Mouse (Mus musculus): ENCODE measurements around the gene Smc5.

DNA sequence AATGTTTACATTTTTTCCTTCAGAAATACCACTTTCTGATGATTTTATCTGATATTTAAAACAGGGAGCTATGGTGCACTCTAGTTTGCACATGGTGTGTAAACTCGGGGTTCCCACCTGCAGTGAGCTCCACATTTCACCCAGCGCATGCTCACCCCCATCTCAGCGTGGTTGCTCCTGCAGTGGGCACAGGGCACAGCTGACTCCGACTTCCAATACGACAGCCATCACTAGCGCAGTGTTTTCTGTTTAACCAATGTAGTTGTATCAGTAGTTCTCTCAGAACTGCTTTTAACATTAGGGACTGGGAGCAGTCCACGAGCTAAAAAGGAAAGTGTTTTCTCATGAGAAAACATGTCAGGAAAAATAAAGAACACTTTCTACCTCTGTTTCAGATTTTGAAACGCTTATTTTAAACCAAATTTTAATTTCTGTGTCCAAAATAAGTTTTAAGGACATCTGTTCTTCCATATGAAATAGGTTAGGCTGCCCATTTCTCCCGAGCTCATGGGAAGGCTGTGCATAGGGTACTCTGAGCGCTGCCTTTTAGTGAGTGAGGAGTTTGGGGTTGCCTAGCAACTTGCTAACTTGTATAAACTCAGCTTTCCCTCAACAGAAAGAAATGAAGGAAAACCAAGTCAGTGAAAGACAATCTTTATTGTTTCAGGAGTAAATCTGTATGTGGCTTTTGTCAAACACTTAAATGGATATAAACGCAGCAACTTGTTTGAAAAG lies 107.0 kb downstream of the Smc5 start:
- TF ChIP-seq CTCF (IDR thresholded peaks at IDR 0.05; ENCODE audit: extremely low read depth, insufficient read length, insufficient replicate concordance, low read depth, low read length), result no peak
- no peak for TF ChIP-seq POLR2A (IDR thresholded peaks at IDR 0.05; ENCODE audit: low read depth, low read length)
